Mouse (Mus musculus) layer of hippocampus, adult 9-11 months (tissue): ENCODE measurements at regions not wholly inside any gene's neighbourhood (a gene's known extent, or its start where the extent isn't known, plus 50 kb on each side); places are given as distances from the start of the nearest gene placed in this dataset.

Experiments
- DNase-seq: peaks from one replicate; pipeline ENCODE4 v3.0.0; 2022

GRCm38 (mm10) chr15:65347277-65347676 is 332.6 kb upstream of the Gm21961 start:
- DNase-seq = no peak

- DNase-seq = peak; percentile 81
Measured at GRCm38 (mm10) chr15:65342501-65342900, 327.8 kb upstream of the Gm21961 start.

- DNase-seq = no peak
Measured at GRCm38 (mm10) chr15:65334076-65334475, 319.4 kb upstream of the Gm21961 start.

- DNase-seq = no peak
Measured at GRCm38 (mm10) chr15:65308066-65308465, 293.4 kb upstream of the Gm21961 start.

- DNase-seq = no peak
Measured at GRCm38 (mm10) chr15:65258816-65259215, 244.1 kb upstream of the Gm21961 start.

- no peak for DNase-seq
Measured at GRCm38 (mm10) chr15:65222504-65222903, 207.8 kb upstream of the Gm21961 start.

GRCm38 (mm10) chr15:65217908-65218307 is 203.2 kb upstream of the Gm21961 start:
- DNase-seq = no peak

GRCm38 (mm10) chr15:65196307-65196706 is 181.6 kb upstream of the Gm21961 start:
- DNase-seq = no peak

- DNase-seq = no peak
Measured at GRCm38 (mm10) chr15:65193654-65194053, 178.9 kb upstream of the Gm21961 start.
